Mouse (Mus musculus) myocyte (in vitro differentiated cells): ENCODE measurements around the gene Fndc3a. TPM values are rescaled to one million over a fixed set of nuclear protein-coding genes. Genes with fewer than 3 reads are reported as not detected.

Experiments used
- H3K27me3 ChIP-seq: one replicate; pipeline ENCODE4 v1.6.1; 2011; ENCODE audit not compliant: control insufficient read depth, insufficient read depth, insufficient read length
- H3K36me3 ChIP-seq: one replicate; pipeline ENCODE4 v1.6.1; 2011; ENCODE audit not compliant: control insufficient read depth, insufficient read depth
- H3K4me2 ChIP-seq: one replicate; pipeline ENCODE4 v1.6.1; 2011; ENCODE audit warnings: low read depth, control low read depth
- H3K4me3 ChIP-seq: one replicate; pipeline ENCODE4 v1.5.1; 2011; ENCODE audit warnings: mild to moderate bottlenecking, control low read depth, moderate library complexity
- H3K79me2 ChIP-seq: one replicate; pipeline ENCODE4 v1.6.1; 2011; ENCODE audit not compliant: control insufficient read depth, insufficient read depth
- H3ac ChIP-seq: one replicate; pipeline ENCODE4 v1.6.1; 2011; ENCODE audit not compliant: control insufficient read depth, insufficient read length
- CEBPB ChIP-seq: IDR thresholded peaks from 2 replicates; pipeline ENCODE4 v1.6.1; 2011; ENCODE audit warnings: mild to moderate bottlenecking, moderate library complexity; ENCODE audit not compliant: poor library complexity, insufficient read depth, severe bottlenecking
- E2F4 ChIP-seq: IDR thresholded peaks from one replicate; pipeline ENCODE4 v1.6.1; 2011; ENCODE audit warnings: mild to moderate bottlenecking, control low read depth, moderate library complexity; ENCODE audit not compliant: insufficient read depth
- MAX ChIP-seq: IDR thresholded peaks from one replicate; pipeline ENCODE4 v1.6.1; 2011; ENCODE audit warnings: low read depth, mild to moderate bottlenecking, control low read depth
- MYOD1 ChIP-seq, 3 experiments: IDR thresholded peaks; one replicate each; pipeline ENCODE4 v1.6.1; 2011; ENCODE audit warnings: control low read depth in 2 of 3, low read depth in 2 of 3, mild to moderate bottlenecking in 2 of 3, moderate library complexity in 1 of 3; ENCODE audit not compliant: insufficient read length in 2 of 3, control insufficient read depth in 1 of 3
- MYOG ChIP-seq, 3 experiments: IDR thresholded peaks; one replicate each; pipeline ENCODE4 v1.6.1; 2011; ENCODE audit warnings: control low read depth in 2 of 3, low read depth in 2 of 3, mild to moderate bottlenecking in 2 of 3; ENCODE audit not compliant: insufficient read length in 2 of 3, control insufficient read depth in 1 of 3, insufficient read depth in 1 of 3
- POLR2A ChIP-seq: IDR thresholded peaks from one replicate; pipeline ENCODE4 v1.6.1; 2011; ENCODE audit warnings: low read depth, mild to moderate bottlenecking, control low read depth, moderate library complexity; ENCODE audit not compliant: insufficient read length
- POLR2AphosphoS2 ChIP-seq: IDR thresholded peaks from one replicate; pipeline ENCODE4 v1.6.1; 2011; ENCODE audit warnings: low read depth, control low read depth; ENCODE audit not compliant: insufficient read length
- REST ChIP-seq: IDR thresholded peaks from one replicate; pipeline ENCODE4 v1.6.1; 2011; ENCODE audit warnings: mild to moderate bottlenecking, control low read depth, moderate library complexity; ENCODE audit not compliant: insufficient read depth, insufficient read length
- SRF ChIP-seq: IDR thresholded peaks from one replicate; pipeline ENCODE4 v1.6.1; 2011; ENCODE audit warnings: low read depth; ENCODE audit not compliant: control insufficient read depth, insufficient read length
- TCF12 ChIP-seq: IDR thresholded peaks from one replicate; pipeline ENCODE4 v1.6.1; 2011; ENCODE audit warnings: mild to moderate bottlenecking, control low read depth; ENCODE audit not compliant: poor library complexity, insufficient read depth, severe bottlenecking
- TCF3 ChIP-seq: IDR thresholded peaks from one replicate; pipeline ENCODE4 v1.6.1; 2011; ENCODE audit warnings: low read depth, control low read depth; ENCODE audit not compliant: insufficient read length
- USF1 ChIP-seq: IDR thresholded peaks from one replicate; pipeline ENCODE4 v1.6.1; 2011; ENCODE audit warnings: low read depth, mild to moderate bottlenecking, control low read depth, moderate library complexity
- polyA plus RNA-seq: library from polyadenylated mRNA; unstranded; fragments of >200 nt; fragmentation: generic; extraction: Trizol; gene quantifications from one replicate; pipeline ENCODE4 v1.2.1, GENCODE M21; 2012; ENCODE audit warnings: missing spikeins

Gene Fndc3a
- polyA plus RNA-seq, 1 experiment: 7.2 TPM

- H3ac ChIP-seq: no peak overlapping the region
- H3K36me3 ChIP-seq: peaks cover 30% of the 10 kb centered on the region
- H3K79me2 ChIP-seq: no peaks in the 10 kb centered on the region
- TF ChIP-seq MYOD1 (IDR thresholded peaks at IDR 0.05; ENCODE audit: control insufficient read depth in 1 of 3, insufficient read length in 2 of 3, low read depth in 2 of 3) (no peak), USF1 (no peak), TCF12 (no peak), POLR2AphosphoS2 (no peak), MAX (no peak), SRF (no peak), E2F4 (no peak), TCF3 (no peak), MYOG (IDR thresholded peaks at IDR 0.05; ENCODE audit: control insufficient read depth in 1 of 3, insufficient read depth in 1 of 3, insufficient read length in 2 of 3, low read depth in 2 of 3) (no peak), REST (no peak), CEBPB (no peak), POLR2A (no peak)
- H3K27me3 ChIP-seq: peaks cover 10% of the 10 kb centered on the region
- H3K4me3 ChIP-seq: no peak overlapping the region
- H3K4me2 ChIP-seq: no peak overlapping the region
Measured at GRCm38 (mm10) chr14:72536392-72537017, 173.3 kb downstream of the Fndc3a start.

DNA sequence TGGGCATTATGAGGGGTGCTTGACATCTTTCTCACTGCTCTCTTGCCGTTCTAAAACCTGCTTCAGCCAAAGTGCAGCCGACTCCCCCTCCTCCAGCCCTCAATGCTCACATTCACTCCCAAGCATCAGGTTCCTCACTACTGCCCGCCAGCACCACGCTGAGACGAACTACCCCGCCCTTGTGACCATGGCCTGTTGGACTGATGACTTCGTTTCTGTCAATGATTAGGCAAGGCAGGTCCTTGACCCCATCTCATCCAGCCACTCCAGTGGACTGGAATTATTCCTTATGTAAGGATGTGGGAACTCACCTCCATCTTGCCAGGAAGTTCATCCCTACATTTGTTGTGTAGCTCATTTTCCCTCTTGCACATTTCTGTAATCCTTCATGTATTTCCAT is 175.9 kb downstream of the Fndc3a start:
- peaks cover 15% of the 10 kb centered on the region for H3K36me3 ChIP-seq
- H3K27me3 ChIP-seq: peaks cover 10% of the 10 kb centered on the region
- no peak overlapping the region for H3K4me3 ChIP-seq
- H3K79me2 ChIP-seq: no peaks in the 10 kb centered on the region
- TF ChIP-seq MYOG (IDR thresholded peaks at IDR 0.05; ENCODE audit: control insufficient read depth in 1 of 3, insufficient read depth in 1 of 3, insufficient read length in 2 of 3, low read depth in 2 of 3) (no peak), POLR2AphosphoS2 (no peak), E2F4 (no peak), MYOD1 (IDR thresholded peaks at IDR 0.05; ENCODE audit: control insufficient read depth in 1 of 3, insufficient read length in 2 of 3, low read depth in 2 of 3) (no peak), USF1 (no peak), POLR2A (no peak), MAX (no peak), TCF12 (no peak), CEBPB (no peak), REST (no peak), TCF3 (no peak), SRF (no peak)
- no peak overlapping the region for H3K4me2 ChIP-seq
- H3ac ChIP-seq: no peak overlapping the region

DNA sequence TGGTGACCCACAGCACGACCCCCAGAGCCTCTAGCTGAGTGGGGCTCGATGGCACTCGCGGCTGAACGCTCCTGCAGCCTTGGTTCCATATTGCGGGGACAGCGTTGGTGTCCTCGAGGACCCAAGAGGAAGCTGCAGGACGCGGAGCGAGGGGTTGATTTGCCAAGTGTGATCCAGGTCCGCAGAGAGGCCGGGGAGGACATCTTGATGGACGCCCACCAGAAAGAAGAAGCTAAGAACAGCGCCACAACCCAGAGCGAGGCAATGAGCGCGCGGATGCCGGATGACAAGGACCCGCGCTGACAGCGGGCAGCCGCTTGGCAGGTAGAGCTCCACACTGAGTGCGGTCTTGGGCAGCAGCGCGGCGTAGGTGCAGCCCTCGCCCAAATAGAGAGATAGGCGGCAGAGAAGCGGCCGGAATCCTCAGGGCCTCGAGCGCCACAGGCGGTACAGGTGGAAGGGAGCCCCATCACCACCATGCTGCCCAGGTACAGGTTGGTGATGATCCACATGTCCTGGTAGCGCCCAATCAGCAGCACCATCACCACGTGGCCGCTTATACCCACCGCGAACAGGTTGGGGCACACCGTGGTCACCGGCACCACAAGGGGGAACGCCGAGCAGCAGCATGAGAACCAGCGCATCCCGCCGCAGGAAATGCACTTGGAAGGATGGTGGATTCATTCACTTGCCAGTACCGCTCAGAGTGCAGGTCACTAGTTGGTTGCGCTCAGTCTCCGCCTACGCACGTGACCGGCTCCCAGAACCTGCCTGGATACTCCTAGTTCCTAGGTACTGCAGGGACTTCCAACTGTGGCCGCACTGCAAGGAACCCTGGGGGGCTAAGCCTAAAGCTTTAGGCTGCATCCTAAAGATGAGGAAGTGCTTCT is 177.5 kb downstream of the Fndc3a start:
- H3K4me3 ChIP-seq: no peak overlapping the region
- no peaks in the 10 kb centered on the region for H3K79me2 ChIP-seq
- no peak overlapping the region for H3K4me2 ChIP-seq
- peaks cover 10% of the 10 kb centered on the region for H3K27me3 ChIP-seq
- TF ChIP-seq E2F4 (no peak), POLR2A (no peak), TCF12 (no peak), CEBPB (no peak), MYOD1 (IDR thresholded peaks at IDR 0.05; ENCODE audit: control insufficient read depth in 1 of 3, insufficient read length in 2 of 3, low read depth in 2 of 3) (no peak)
- H3ac ChIP-seq: no peak overlapping the region
- H3K36me3 ChIP-seq: peaks cover 5% of the 10 kb centered on the region

- Histone ChIP-seq H3K4me2 (no peak overlapping the region), H3K79me2 (no peaks in the 10 kb centered on the region), H3ac (no peak overlapping the region), H3K4me3 (no peak overlapping the region), H3K36me3 (no peaks in the 10 kb centered on the region), H3K27me3 (peaks cover 5% of the 10 kb centered on the region)
- TF ChIP-seq TCF3 (no peak), SRF (no peak), REST (no peak), E2F4 (no peak), CEBPB (no peak), MAX (no peak), POLR2A (no peak), POLR2AphosphoS2 (no peak), MYOG (IDR thresholded peaks at IDR 0.05; ENCODE audit: control insufficient read depth in 1 of 3, insufficient read depth in 1 of 3, insufficient read length in 2 of 3, low read depth in 2 of 3) (no peak), TCF12 (no peak), MYOD1 (IDR thresholded peaks at IDR 0.05; ENCODE audit: control insufficient read depth in 1 of 3, insufficient read length in 2 of 3, low read depth in 2 of 3) (no peak)
Measured at GRCm38 (mm10) chr14:72527126-72527525, 182.7 kb downstream of the Fndc3a start.
